Mouse (Mus musculus) heart, embryonic 14.5 days (tissue): ENCODE measurements around the gene Gm44790. TPM values are rescaled to one million over a fixed set of nuclear protein-coding genes. Genes with fewer than 3 reads are reported as not detected.

Experiments
- ATAC-seq: fragments of 200-750 bp; cut with Nextera tagmentation; 2 replicates; pipeline ENCODE4 v1.8.0; 2017; ENCODE audit warnings: low read depth, moderate TSS enrichment; ENCODE audit not compliant: insufficient number of reproducible peaks, insufficient read depth, low FRiP score
- H3K27ac ChIP-seq, 2 experiments: fragments of 200-500 bp in 1 of 2; fragments of 300-500 bp in 1 of 2; sonication (generic) in 1 of 2; replicated peaks in 1 of 2; 2 replicates each; pipeline ENCODE4 v1.5.1; 2012 to 2014; ENCODE audit warnings: low read depth in 2 of 2, low read length in 2 of 2, control low read depth in 1 of 2, mild to moderate bottlenecking in 1 of 2, mixed read lengths in 1 of 2; ENCODE audit not compliant: control insufficient read depth in 1 of 2, insufficient read depth in 1 of 2
- H3K27me3 ChIP-seq: fragments of 300-500 bp; sonication (generic); 2 replicates; pipeline ENCODE4 v1.6.1; 2014; ENCODE audit warnings: mild to moderate bottlenecking, low read length, control low read depth; ENCODE audit not compliant: control insufficient read depth, insufficient read depth
- H3K36me3 ChIP-seq: fragments of 300-500 bp; sonication (generic); 2 replicates; pipeline ENCODE4 v1.6.1; 2014; ENCODE audit warnings: mild to moderate bottlenecking, control low read depth, low read length, mixed read lengths; ENCODE audit not compliant: control insufficient read depth, insufficient read depth
- H3K4me1 ChIP-seq, 2 experiments: fragments of 200-500 bp in 1 of 2; fragments of 300-500 bp in 1 of 2; sonication (generic) in 1 of 2; 2 replicates each; pipeline ENCODE4 v1.6.1; 2012 to 2014; ENCODE audit warnings: low read length in 2 of 2, control low read depth in 1 of 2, mixed read lengths in 1 of 2; ENCODE audit not compliant: control insufficient read depth in 2 of 2, insufficient read depth in 2 of 2
- H3K4me2 ChIP-seq: fragments of 300-500 bp; sonication (generic); 2 replicates; pipeline ENCODE4 v1.6.1; 2014; ENCODE audit warnings: mild to moderate bottlenecking, low read length
- H3K4me3 ChIP-seq, 2 experiments: fragments of 200-500 bp in 1 of 2; fragments of 300-500 bp in 1 of 2; sonication (generic) in 1 of 2; 2 replicates each; pipeline ENCODE4 v1.5.1; 2012 to 2014; ENCODE audit warnings: low read length in 2 of 2, mild to moderate bottlenecking in 2 of 2, control low read depth in 1 of 2, low read depth in 1 of 2, moderate library complexity in 1 of 2; ENCODE audit not compliant: control insufficient read depth in 1 of 2, insufficient read depth in 1 of 2
- H3K9ac ChIP-seq: fragments of 300-500 bp; sonication (generic); 2 replicates; pipeline ENCODE4 v1.6.1; 2014; ENCODE audit warnings: mild to moderate bottlenecking, low read length
- H3K9me3 ChIP-seq: fragments of 300-500 bp; sonication (generic); 2 replicates; pipeline ENCODE4 v1.6.1; 2016; ENCODE audit warnings: low read length, control low read depth; ENCODE audit not compliant: control insufficient read depth
- WGBS: fragments of 180-500 bp; shearing (Covaris S2); extraction: QIAGEN DNeasy Blood & Tissue Kit; methylation state at CpG from one replicate; pipeline ENCODE4 v1.1.7; 2014; 5-methylcytosine and 5-hydroxymethylcytosine counted together
- polyA plus RNA-seq: library from polyadenylated mRNA; unstranded; fragments of >200 nt; fragmentation: Nextera tagmentation; extraction: Ambion mirVana; gene quantifications from 2 replicates; pipeline ENCODE4 v1.2.1, GENCODE M21; 2014

Gm44790 gene
- polyA plus RNA-seq, 1 experiment from 2014 or later, result not detected

DNA sequence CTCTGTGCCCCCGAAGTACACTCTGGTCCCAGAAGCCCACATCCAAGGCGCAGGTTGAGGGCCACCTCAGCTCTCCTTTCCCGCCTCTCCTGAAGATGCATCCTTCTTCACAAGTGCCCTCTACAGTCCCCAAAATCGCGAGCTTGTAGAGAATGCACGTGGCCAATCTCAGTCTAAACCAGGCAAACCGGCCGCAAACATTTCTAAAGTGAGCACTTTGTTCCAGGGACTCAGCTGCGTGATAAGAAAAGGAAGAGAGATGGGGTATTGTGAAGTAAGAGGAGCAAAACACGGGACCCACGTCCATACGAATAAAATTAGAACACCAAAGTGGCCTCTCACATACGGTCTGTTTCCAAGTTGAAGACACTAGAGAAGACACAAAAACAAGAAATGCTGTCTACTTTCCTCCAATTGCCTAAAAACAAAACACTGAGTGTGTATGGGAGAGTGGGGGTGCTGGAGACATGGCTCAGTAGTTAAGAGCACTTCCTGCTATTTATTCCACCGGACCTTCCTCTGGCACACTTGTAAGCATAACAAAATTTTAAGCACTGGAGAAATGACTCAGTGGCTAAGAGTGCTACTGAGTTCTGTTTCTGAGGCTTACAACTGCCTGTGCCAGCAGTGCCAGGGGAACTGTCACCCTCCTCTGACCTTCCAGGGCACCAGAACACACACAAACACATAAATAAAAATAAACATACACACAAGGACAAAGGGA, 29.0 kb upstream of the Gm44790 start:
- peak overlapping the region; percentile 42 to 89; a peak in 3 of 4 replicates for H3K27ac ChIP-seq
- H3K4me2 ChIP-seq, result peak overlapping the region; percentile 79
- H3K9me3 ChIP-seq, result no peaks in the 10 kb centered on the region
- 3% methylated on average over 14 of the region's 14 CpGs for WGBS
- no peaks in the 10 kb centered on the region for H3K27me3 ChIP-seq
- no peak; the same call in 1 of the 2 replicates for ATAC-seq
- peaks cover 12% of the 10 kb centered on the region for H3K36me3 ChIP-seq
- peak overlapping the region; percentile 91 for H3K9ac ChIP-seq
- peaks cover 9 to 30% of the 10 kb centered on the region in 2 experiments for H3K4me1 ChIP-seq
- H3K4me3 ChIP-seq, result peak overlapping the region; percentile 84 to 94

GRCm38 (mm10) chr6:86398986-86399385, 27.5 kb upstream of the Gm44790 start:
- 74% methylated on average over 2 of the region's 2 CpGs for WGBS
- no peak for ATAC-seq
- H3K4me3 ChIP-seq, result no peak overlapping the region
- H3K4me1 ChIP-seq, result peaks cover 9 to 30% of the 10 kb centered on the region in 2 experiments
- H3K27me3 ChIP-seq, result no peaks in the 10 kb centered on the region
- no peak overlapping the region for H3K9ac ChIP-seq
- H3K36me3 ChIP-seq, result peaks cover 4% of the 10 kb centered on the region; the same call in 1 of the 2 replicates
- no peak overlapping the region for H3K4me2 ChIP-seq
- H3K9me3 ChIP-seq, result no peaks in the 10 kb centered on the region
- H3K27ac ChIP-seq, result no peak overlapping the region

DNA sequence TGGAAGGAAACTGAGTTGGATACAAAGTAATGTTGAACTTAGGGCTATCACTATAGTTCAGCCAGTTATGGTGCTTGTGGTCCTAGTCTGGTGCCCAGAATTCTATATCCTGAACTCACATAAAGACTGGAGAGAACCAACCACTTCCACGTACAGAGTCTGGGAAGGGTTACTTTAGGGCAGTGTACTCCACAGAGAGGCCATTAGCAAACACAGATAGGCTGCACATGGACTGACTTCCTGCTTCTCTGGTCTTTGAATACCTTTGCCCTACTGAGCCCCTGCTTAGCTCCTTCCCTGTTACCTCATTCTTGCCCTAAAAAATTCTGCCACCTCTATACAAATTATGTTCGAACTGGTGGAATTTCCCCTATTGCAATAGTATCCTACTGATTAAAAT, 26.5 kb upstream of the Gm44790 start:
- WGBS, result 64% methylated on average over 2 of the region's 2 CpGs
- Histone ChIP-seq H3K27me3 (no peaks in the 10 kb centered on the region), H3K9me3 (no peaks in the 10 kb centered on the region), H3K27ac (no peak overlapping the region), H3K9ac (no peak overlapping the region), H3K4me2 (no peak overlapping the region), H3K4me3 (no peak overlapping the region), H3K36me3 (no peaks in the 10 kb centered on the region), H3K4me1 (peaks cover 7 to 20% of the 10 kb centered on the region in 2 experiments)
- no peak for ATAC-seq

- no peaks in the 10 kb centered on the region for H3K36me3 ChIP-seq
- H3K4me3 ChIP-seq, result peak overlapping the region; percentile 12 to 28; a peak in 2 of 4 replicates
- no peak overlapping the region for H3K9ac ChIP-seq
- ATAC-seq, result peak; percentile 18; the same call in 1 of the 2 replicates
- no peak overlapping the region for H3K27ac ChIP-seq
- whole genome bisulfite sequencing, result 3% methylated on average over 9 of the region's 9 CpGs
- H3K4me1 ChIP-seq, result peaks cover 0 to 16% of the 10 kb centered on the region in 2 experiments; a peak in 2 of 4 replicates
- no peaks in the 10 kb centered on the region for H3K9me3 ChIP-seq
- no peaks in the 10 kb centered on the region for H3K27me3 ChIP-seq
- H3K4me2 ChIP-seq, result peak overlapping the region; percentile 50
Observed at GRCm38 (mm10) chr6:86400972-86401371, 25.5 kb upstream of the Gm44790 start.

GRCm38 (mm10) chr6:86402681-86403607, 23.5 kb upstream of the Gm44790 start:
- Histone ChIP-seq H3K36me3 (peaks cover 10% of the 10 kb centered on the region), H3K27me3 (no peaks in the 10 kb centered on the region), H3K27ac (0 out of 4 replicates have a peak overlapping the region, but pooled peaks of 1 of the 2 experiments have one; percentile 9), H3K9me3 (no peaks in the 10 kb centered on the region), H3K4me1 (peaks cover 2 to 20% of the 10 kb centered on the region in 2 experiments; a peak in 3 of 4 replicates), H3K4me2 (peak overlapping the region; percentile 63), H3K4me3 (peak overlapping the region; percentile 13 to 91; a peak in 3 of 4 replicates), H3K9ac (peak overlapping the region; percentile 99)
- WGBS, result 36% methylated on average over 12 of the region's 12 CpGs
- no peak for ATAC-seq

GRCm38 (mm10) chr6:86403728-86404099, 22.7 kb upstream of the Gm44790 start:
- Histone ChIP-seq H3K36me3 (peaks cover 10% of the 10 kb centered on the region), H3K9ac (peak overlapping the region; percentile 99), H3K4me1 (peaks cover 2 to 20% of the 10 kb centered on the region in 2 experiments; a peak in 3 of 4 replicates), H3K4me2 (peak overlapping the region; percentile 63), H3K27me3 (no peaks in the 10 kb centered on the region), H3K4me3 (peak overlapping the region; percentile 83 to 91), H3K27ac (peak overlapping the region; percentile 99 to 100; a peak in 3 of 4 replicates), H3K9me3 (no peaks in the 10 kb centered on the region)
- ATAC-seq, result peak; percentile 52; the same call in 1 of the 2 replicates
- under 1% methylated on average over 15 of the region's 15 CpGs for WGBS

- H3K27ac ChIP-seq, result peak within 1 kb of the TSS; percentile 99 to 100
- peaks cover 10% of the 10 kb centered on the region for H3K36me3 ChIP-seq
- peak within 1 kb of the TSS; percentile 83 to 91 for H3K4me3 ChIP-seq
- under 1% methylated on average over 60 of the region's 62 CpGs for WGBS
- peak; percentile 94 for ATAC-seq
- peak within 1 kb of the TSS; percentile 99 for H3K9ac ChIP-seq
- no peaks in the 10 kb centered on the region for H3K27me3 ChIP-seq
- H3K4me2 ChIP-seq, result peak within 1 kb of the TSS; percentile 78
- H3K4me1 ChIP-seq, result peaks cover 2 to 20% of the 10 kb centered on the region in 2 experiments; a peak in 3 of 4 replicates
- H3K9me3 ChIP-seq, result no peaks in the 10 kb centered on the region
Observed at GRCm38 (mm10) chr6:86404100-86404861, 22.2 kb upstream of the Gm44790 start, which contains the start of gene Tia1. Gene Tia1, plus strand, starts transcription at chr6:86404219.
